Mouse (Mus musculus): ENCODE measurements around the gene Tcf3. TPM values are rescaled to one million over a fixed set of nuclear protein-coding genes. Genes with fewer than 3 reads are reported as not detected.

The Tcf3 gene
- polyA plus RNA-seq (2012; rRNA removed), result 341 and 425 TPM in 2 replicates

DNA sequence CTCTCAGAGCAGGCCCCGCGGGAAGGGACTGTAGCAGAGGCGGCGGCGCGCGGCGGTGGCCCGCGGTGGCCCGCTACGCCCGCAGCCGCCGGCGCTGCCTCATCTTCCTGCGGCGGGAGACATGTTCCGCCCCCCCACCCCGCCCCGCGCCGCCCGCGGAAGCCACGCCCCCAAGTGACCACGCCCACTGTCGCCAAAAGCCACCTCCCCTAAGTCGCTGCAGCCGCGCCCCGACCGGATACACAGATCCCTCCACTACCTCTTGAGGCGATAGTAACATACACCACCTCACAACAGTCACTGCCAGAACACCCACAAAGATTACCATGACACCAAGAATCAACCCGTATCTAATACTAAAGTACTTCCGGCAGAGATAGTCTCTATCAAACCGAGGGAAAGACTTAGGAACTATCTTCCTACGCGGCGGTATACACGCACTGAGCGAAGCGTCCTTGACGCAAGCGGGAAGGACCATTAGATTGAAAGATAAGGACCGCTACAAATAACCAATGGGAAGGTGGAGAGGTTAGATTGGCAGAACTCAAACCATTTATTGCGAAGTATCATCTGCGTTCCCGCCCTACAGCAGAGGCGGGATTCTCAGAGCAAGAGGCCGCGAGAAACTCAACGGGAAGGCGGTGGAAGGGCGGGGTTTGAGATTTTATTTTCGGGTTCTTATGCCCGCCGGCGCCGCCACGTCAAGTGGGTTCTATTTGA is at the start of gene Tcf3:
TSS of gene Tcf3 (minus strand) at position 135 of the 720 bp plus-strand sequence.
- Histone ChIP-seq H3K4me3 (ENCODE audit: control insufficient read depth, insufficient read depth, low read length) (peak within 1 kb of the TSS; percentile 88), H3K27me3 (ENCODE audit: control insufficient read depth, insufficient read depth, low read length) (no peaks in the 10 kb centered on the region), H3K27ac (ENCODE audit: control insufficient read depth, insufficient read depth, low read length) (peak within 1 kb of the TSS; percentile 91), H3K4me1 (replicated peaks; ENCODE audit: control insufficient read depth, insufficient read depth, low read length) (peaks cover 22% of the 10 kb centered on the region), H3K36me3 (ENCODE audit: control insufficient read depth, insufficient read depth, low read length) (peaks cover 5% of the 10 kb centered on the region; the same call in 1 of the 2 replicates)
- TF ChIP-seq CTCF (IDR thresholded peaks at IDR 0.05; ENCODE audit: borderline replicate concordance, control insufficient read depth, extremely low read depth, insufficient read depth, low read length, poor library complexity) (no peak), POLR2A (IDR thresholded peaks at IDR 0.05; ENCODE audit: control insufficient read depth, extremely low read depth, insufficient read depth, low read length, poor library complexity) (peak; percentile 71)
- WGBS, result under 1% methylated on average over 56 of the region's 61 CpGs
- DNase-seq, result peak; percentile 90

DNA sequence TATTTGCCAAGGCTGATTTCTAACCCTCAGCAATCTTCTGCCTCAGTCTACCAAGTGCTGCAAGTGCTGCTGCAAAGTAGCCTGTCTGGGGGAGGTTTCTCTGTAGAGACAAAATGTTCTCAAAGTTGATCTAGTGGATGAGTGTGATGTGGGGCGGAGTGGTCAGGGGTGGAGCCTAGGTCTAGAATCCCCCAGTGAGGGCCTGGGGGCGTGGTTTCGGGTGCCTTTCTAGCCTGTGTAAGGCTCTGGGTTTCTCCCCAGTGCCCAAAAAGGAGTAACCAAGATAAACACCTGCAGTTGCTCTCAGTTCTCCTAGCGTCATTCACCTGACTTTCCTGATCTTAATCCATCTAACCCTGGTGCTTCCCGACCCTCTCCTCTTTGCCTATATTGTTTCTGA is 47.6 kb upstream of the Tcf3 start:
- 40% methylated on average over 5 of the region's 5 CpGs for WGBS
- H3K27ac ChIP-seq (ENCODE audit: control insufficient read depth, insufficient read depth, low read length), result no peak overlapping the region
- H3K4me3 ChIP-seq (ENCODE audit: control insufficient read depth, insufficient read depth, low read length), result no peak overlapping the region
- peak; percentile 29 for DNase-seq
- no peaks in the 10 kb centered on the region for H3K36me3 ChIP-seq (ENCODE audit: control insufficient read depth, insufficient read depth, low read length)
- TF ChIP-seq POLR2A (IDR thresholded peaks at IDR 0.05; ENCODE audit: control insufficient read depth, extremely low read depth, insufficient read depth, low read length, poor library complexity), result no peak
- TF ChIP-seq CTCF (IDR thresholded peaks at IDR 0.05; ENCODE audit: borderline replicate concordance, control insufficient read depth, extremely low read depth, insufficient read depth, low read length, poor library complexity), result no peak
- H3K4me1 ChIP-seq (replicated peaks; ENCODE audit: control insufficient read depth, insufficient read depth, low read length), result peaks cover 6% of the 10 kb centered on the region
- no peaks in the 10 kb centered on the region; the same call in 1 of the 2 replicates for H3K27me3 ChIP-seq (ENCODE audit: control insufficient read depth, insufficient read depth, low read length)

DNA sequence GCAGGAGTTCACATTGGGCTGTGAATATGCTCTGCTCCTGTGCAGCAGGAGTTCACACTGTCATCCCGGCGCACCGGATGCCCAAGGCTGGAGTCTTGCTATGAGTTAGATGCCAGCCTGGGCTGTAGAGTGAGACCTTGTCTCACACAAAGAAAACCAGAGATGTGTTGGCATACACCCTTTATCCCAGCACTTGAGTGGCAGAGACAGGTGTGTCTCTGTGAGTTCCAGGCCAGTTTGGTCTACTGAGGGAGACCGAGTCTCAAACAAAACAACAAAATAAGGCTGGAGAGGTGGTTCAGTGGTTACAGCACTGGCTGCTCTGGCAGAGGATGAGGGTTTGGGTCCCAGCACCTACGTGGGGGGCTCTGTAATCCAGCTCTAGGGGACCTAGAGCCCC is 45.1 kb upstream of the Tcf3 start:
- Histone ChIP-seq H3K4me1 (replicated peaks; ENCODE audit: control insufficient read depth, insufficient read depth, low read length) (peaks cover 13% of the 10 kb centered on the region), H3K27ac (ENCODE audit: control insufficient read depth, insufficient read depth, low read length) (no peak overlapping the region), H3K36me3 (ENCODE audit: control insufficient read depth, insufficient read depth, low read length) (no peaks in the 10 kb centered on the region), H3K27me3 (ENCODE audit: control insufficient read depth, insufficient read depth, low read length) (no peaks in the 10 kb centered on the region; the same call in 1 of the 2 replicates), H3K4me3 (ENCODE audit: control insufficient read depth, insufficient read depth, low read length) (no peak overlapping the region)
- TF ChIP-seq CTCF (IDR thresholded peaks at IDR 0.05; ENCODE audit: borderline replicate concordance, control insufficient read depth, extremely low read depth, insufficient read depth, low read length, poor library complexity) (no peak), POLR2A (IDR thresholded peaks at IDR 0.05; ENCODE audit: control insufficient read depth, extremely low read depth, insufficient read depth, low read length, poor library complexity) (no peak)
- no peak for DNase-seq
- WGBS, result 87% methylated on average over 5 of the region's 5 CpGs

DNA sequence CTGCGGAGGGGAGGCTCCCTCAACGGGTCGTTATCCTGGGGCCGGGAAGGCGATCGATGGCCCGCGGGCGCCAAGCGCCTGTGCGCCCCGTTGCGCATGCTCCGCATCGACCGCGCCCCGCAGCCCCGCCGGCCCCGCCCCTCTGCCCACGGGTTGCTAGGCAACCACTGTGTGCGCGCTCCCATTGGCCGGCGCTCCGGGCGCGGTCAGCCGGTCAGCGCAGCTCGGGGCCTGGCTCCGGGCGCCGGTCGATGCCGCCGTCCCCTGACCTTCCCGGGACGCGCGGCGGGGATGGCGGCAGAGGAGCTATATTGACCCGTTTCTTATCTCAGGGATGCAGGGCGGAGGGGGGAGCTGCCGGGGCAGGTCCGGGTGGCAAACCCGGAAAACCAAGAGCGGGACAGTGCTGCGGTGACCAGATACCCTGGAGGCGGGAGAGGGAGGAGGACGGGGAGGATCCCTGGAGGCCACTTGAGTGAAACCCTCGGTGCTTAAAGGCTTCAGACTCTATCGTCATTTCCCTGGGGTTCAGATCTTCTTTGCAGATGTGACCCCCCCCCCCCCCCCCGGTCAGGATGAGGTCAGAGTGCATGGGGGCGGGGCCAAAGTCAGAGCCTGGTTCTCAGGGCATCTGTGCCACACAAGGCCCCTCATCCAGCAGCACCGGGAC is 42.0 kb upstream of the Tcf3 start:
- Histone ChIP-seq H3K4me3 (ENCODE audit: control insufficient read depth, insufficient read depth, low read length) (peak overlapping the region; percentile 68), H3K4me1 (replicated peaks; ENCODE audit: control insufficient read depth, insufficient read depth, low read length) (peaks cover 12% of the 10 kb centered on the region), H3K36me3 (ENCODE audit: control insufficient read depth, insufficient read depth, low read length) (no peaks in the 10 kb centered on the region), H3K27ac (ENCODE audit: control insufficient read depth, insufficient read depth, low read length) (no peak overlapping the region), H3K27me3 (ENCODE audit: control insufficient read depth, insufficient read depth, low read length) (no peaks in the 10 kb centered on the region)
- WGBS, result 2% methylated on average over 58 of the region's 58 CpGs
- peak; percentile 51; the same call in 1 of the 2 replicates for TF ChIP-seq CTCF (IDR thresholded peaks at IDR 0.05; ENCODE audit: borderline replicate concordance, control insufficient read depth, extremely low read depth, insufficient read depth, low read length, poor library complexity)
- peak; percentile 49; the same call in 1 of the 2 replicates for TF ChIP-seq POLR2A (IDR thresholded peaks at IDR 0.05; ENCODE audit: control insufficient read depth, extremely low read depth, insufficient read depth, low read length, poor library complexity)
- peak; percentile 85 for DNase-seq

DNA sequence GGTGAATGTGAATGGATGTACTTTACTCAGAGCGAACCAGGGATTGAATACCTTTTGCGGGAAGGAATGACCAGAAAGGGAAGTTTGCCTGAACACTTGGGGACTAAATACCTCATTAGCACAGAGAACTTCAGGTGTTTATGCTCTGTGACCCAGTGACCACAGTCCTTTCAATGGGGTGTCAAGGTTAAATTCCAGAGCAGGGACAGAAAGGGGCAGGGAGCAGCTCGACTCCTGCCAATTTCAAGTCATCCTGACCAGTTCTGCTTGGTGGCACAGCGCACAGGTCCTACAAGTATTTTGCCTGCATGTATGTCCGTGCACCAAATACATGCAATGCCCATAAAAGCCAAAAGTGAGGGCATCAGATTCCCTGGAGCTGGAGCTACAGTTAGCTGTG is 31.6 kb upstream of the Tcf3 start:
- no peak overlapping the region for H3K27ac ChIP-seq (ENCODE audit: control insufficient read depth, insufficient read depth, low read length)
- WGBS, result 69% methylated on average over 5 of the region's 5 CpGs
- no peaks in the 10 kb centered on the region for H3K36me3 ChIP-seq (ENCODE audit: control insufficient read depth, insufficient read depth, low read length)
- H3K27me3 ChIP-seq (ENCODE audit: control insufficient read depth, insufficient read depth, low read length), result peaks cover 5% of the 10 kb centered on the region; the same call in 1 of the 2 replicates
- no peaks in the 10 kb centered on the region for H3K4me1 ChIP-seq (replicated peaks; ENCODE audit: control insufficient read depth, insufficient read depth, low read length)
- no peak for DNase-seq
- TF ChIP-seq POLR2A (IDR thresholded peaks at IDR 0.05; ENCODE audit: control insufficient read depth, extremely low read depth, insufficient read depth, low read length, poor library complexity), result no peak
- no peak for TF ChIP-seq CTCF (IDR thresholded peaks at IDR 0.05; ENCODE audit: borderline replicate concordance, control insufficient read depth, extremely low read depth, insufficient read depth, low read length, poor library complexity)
- H3K4me3 ChIP-seq (ENCODE audit: control insufficient read depth, insufficient read depth, low read length), result no peak overlapping the region

DNA sequence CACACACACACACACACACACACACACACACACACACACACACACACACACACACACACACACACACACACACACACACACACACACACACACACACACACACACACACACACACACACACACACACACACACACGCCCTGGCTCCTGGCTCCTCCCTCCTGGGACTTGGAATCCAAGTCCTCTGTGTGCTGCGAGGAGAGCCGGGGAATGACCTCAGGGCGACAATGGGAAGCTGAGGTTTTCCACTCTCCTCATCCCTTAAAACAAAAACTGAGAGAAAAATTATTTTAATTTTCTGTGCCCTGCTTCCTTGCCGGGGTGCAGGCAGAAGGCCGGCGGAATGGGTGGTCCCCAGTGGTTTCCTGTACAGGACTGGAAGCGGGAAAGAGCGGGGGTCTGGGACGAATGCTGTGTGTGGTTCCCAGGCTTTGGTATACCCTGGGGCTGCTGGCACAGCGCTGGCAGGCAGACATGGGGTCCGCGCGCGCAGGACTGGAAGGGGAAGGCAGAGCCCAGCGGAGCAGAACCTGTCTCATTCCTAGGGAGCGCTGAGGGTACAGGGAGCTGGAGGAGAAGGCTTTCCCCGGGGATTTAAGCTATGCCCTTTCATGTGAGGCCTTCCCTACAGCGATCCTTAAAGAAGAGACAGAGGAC is 31.1 kb upstream of the Tcf3 start:
- DNase-seq, result no peak
- TF ChIP-seq POLR2A (IDR thresholded peaks at IDR 0.05; ENCODE audit: control insufficient read depth, extremely low read depth, insufficient read depth, low read length, poor library complexity), result no peak
- TF ChIP-seq CTCF (IDR thresholded peaks at IDR 0.05; ENCODE audit: borderline replicate concordance, control insufficient read depth, extremely low read depth, insufficient read depth, low read length, poor library complexity), result no peak
- Histone ChIP-seq H3K36me3 (ENCODE audit: control insufficient read depth, insufficient read depth, low read length) (no peaks in the 10 kb centered on the region), H3K27ac (ENCODE audit: control insufficient read depth, insufficient read depth, low read length) (no peak overlapping the region), H3K4me1 (replicated peaks; ENCODE audit: control insufficient read depth, insufficient read depth, low read length) (no peaks in the 10 kb centered on the region), H3K27me3 (ENCODE audit: control insufficient read depth, insufficient read depth, low read length) (peaks cover 5% of the 10 kb centered on the region; the same call in 1 of the 2 replicates), H3K4me3 (ENCODE audit: control insufficient read depth, insufficient read depth, low read length) (no peak overlapping the region)
- 16% methylated on average over 19 of the region's 19 CpGs for WGBS

Measured in thymus, adult 2 months (tissue).